21 mouse cellular contexts compared by ENCODE assay signal in the genomic region with DNA sequence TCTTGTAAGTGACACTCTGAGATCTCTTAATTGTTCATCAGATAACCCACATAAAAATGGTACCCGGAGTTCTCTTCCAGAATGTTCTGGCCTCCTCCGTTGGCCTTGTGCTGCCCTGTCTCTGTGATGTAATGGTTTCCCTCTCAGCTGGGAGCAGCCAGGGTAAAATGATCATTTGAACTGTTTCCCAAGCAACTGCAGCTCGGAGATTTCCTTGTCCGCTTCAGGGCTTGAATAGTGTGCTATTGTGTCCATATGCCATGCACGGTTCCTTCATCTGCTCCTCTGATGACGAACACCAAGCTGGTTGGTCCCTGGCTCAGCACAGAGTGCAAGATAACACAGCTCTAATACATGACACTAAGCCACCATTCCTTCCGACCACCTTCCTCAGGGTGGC. TPM values are rescaled to one million over a fixed set of nuclear protein-coding genes. Genes with fewer than 3 reads are reported as not detected.
A peak's percentile ranks its signal among the peaks of the same experiment; 100 is the strongest.
DNase-seq lines count a peak whose midpoint lies in the region; ATAC-seq and TF ChIP-seq lines count a peak whose summit lies in the region.
"Had no signal": no experiment of that assay in that cellular context is flagged by ENCODE, and none has a peak within 500 bp of the region (broad histone marks: within the 10 kb centered on the region; RNA-seq: fewer than 3 reads in every experiment).

No protein-coding gene starts in this region.

- peak overlapping the region; percentile 61; the same call in 1 of the 2 replicates for H3K27ac ChIP-seq in layer of hippocampus, adult 2 months
- H3K27ac ChIP-seq in midbrain, embryonic 13.5 days = 0 out of 2 replicates have a peak overlapping the region, but pooled peaks have one; percentile 25
- no peak overlapping the region for H3K27ac ChIP-seq in liver, embryonic 12.5 days
- H3K27ac ChIP-seq: embryonic facial prominence, embryonic 12.5 days; hindbrain, embryonic 15.5 days; liver, embryonic 14.5 days had no signal

- peak in 1 of 2 experiments; percentile 29 for DNase-seq in layer of hippocampus, adult 2 months (ENCODE audit: low spot score in 2 of 2)
- no peak for DNase-seq in layer of hippocampus, adult 18-20 months (ENCODE audit: low spot score in 2 of 2)
- DNase-seq in brain, adult 2 months (ENCODE audit: low read depth, low spot score) = peak; percentile 56
- DNase-seq in brain, embryonic 14.5 days (ENCODE audit: low read depth) = peak; percentile 56
- DNase-seq in heart, postnatal 4 days = no peak
- DNase-seq: adrenal gland, adult 8-10 months; cerebellum, adult 2 months; cerebellum, postnatal 25 days; kidney, adult 9 months; kidney, postnatal 14 days; layer of hippocampus, postnatal 36 days; lung, embryonic 14.5 days; thymus, adult 2 months had no signal

- no peaks in the 10 kb centered on the region for H3K27me3 ChIP-seq in midbrain, embryonic 13.5 days
- peaks cover 20% of the 10 kb centered on the region for H3K27me3 ChIP-seq in liver, embryonic 12.5 days (replicated peaks)
- H3K27me3 ChIP-seq: hindbrain, embryonic 15.5 days had no signal

- TF ChIP-seq POLR2A in brain, embryonic 14.5 days (IDR thresholded peaks at IDR 0.05; ENCODE audit: borderline replicate concordance, extremely low read depth, insufficient read depth, insufficient read length, poor library complexity, severe bottlenecking) = no peak

- H3K4me3 ChIP-seq in layer of hippocampus, adult 2 months = no peak overlapping the region
- no peak overlapping the region for H3K4me3 ChIP-seq in midbrain, embryonic 13.5 days (replicated peaks)
- H3K4me3 ChIP-seq in liver, embryonic 12.5 days = no peak overlapping the region
- H3K4me3 ChIP-seq: embryonic facial prominence, embryonic 12.5 days; hindbrain, embryonic 15.5 days had no signal

- H3K4me2 ChIP-seq in midbrain, embryonic 13.5 days (replicated peaks) = no peak overlapping the region
- H3K4me2 ChIP-seq in liver, embryonic 12.5 days = no peak overlapping the region
- H3K4me2 ChIP-seq: embryonic facial prominence, embryonic 12.5 days; heart, embryonic 11.5 days; hindbrain, embryonic 15.5 days; lung, embryonic 14.5 days had no signal

- H3K4me1 ChIP-seq in midbrain, embryonic 13.5 days (replicated peaks) = peaks cover 33% of the 10 kb centered on the region
- no peaks in the 10 kb centered on the region for H3K4me1 ChIP-seq in liver, embryonic 12.5 days

- no peak for ATAC-seq in midbrain, embryonic 13.5 days
- no peak for ATAC-seq in liver, embryonic 12.5 days
- ATAC-seq: intestine, embryonic 16.5 days had no signal

- H3K9me3 ChIP-seq in midbrain, embryonic 13.5 days = no peaks in the 10 kb centered on the region
- H3K9me3 ChIP-seq in liver, embryonic 12.5 days (replicated peaks) = no peaks in the 10 kb centered on the region
- H3K9me3 ChIP-seq: embryonic facial prominence, embryonic 12.5 days; hindbrain, embryonic 15.5 days had no signal

- no peak for TF ChIP-seq CTCF in layer of hippocampus, adult 2 months (conservative IDR thresholded peaks at IDR 0.05)
- TF ChIP-seq CTCF in brain, embryonic 14.5 days (IDR thresholded peaks at IDR 0.05; ENCODE audit: borderline replicate concordance, extremely low read depth, insufficient read depth, insufficient read length) = no peak

- peaks cover 41% of the 10 kb centered on the region for H3K36me3 ChIP-seq in midbrain, embryonic 13.5 days
- peaks cover 32% of the 10 kb centered on the region for H3K36me3 ChIP-seq in liver, embryonic 12.5 days

- 68% methylated on average over 7 of the region's 7 CpGs for WGBS in midbrain, embryonic 13.5 days
- 65% methylated on average over 7 of the region's 7 CpGs for WGBS in liver, embryonic 12.5 days (ENCODE audit: insufficient replicate concordance)

- H3K9ac ChIP-seq in midbrain, embryonic 13.5 days (replicated peaks) = no peak overlapping the region; the same call in 1 of the 2 replicates
- H3K9ac ChIP-seq in liver, embryonic 12.5 days = no peak overlapping the region
- H3K9ac ChIP-seq: embryonic facial prominence, embryonic 12.5 days; hindbrain, embryonic 15.5 days; liver, embryonic 14.5 days; lung, embryonic 14.5 days had no signal

RNA-seq across cellular contexts. Expression of a gene that starts 15.7 kb away (rescaled TPM):
- total RNA-seq in layer of hippocampus, adult 2 months (2021) = 10 to 100 TPM; 88.0 to 91.2 TPM
- 10 to 100 TPM; 92.6 to 94.2 TPM for total RNA-seq in layer of hippocampus, adult 18-20 months (2021)
- 2.6 and 3.0 TPM in 2 replicates for polyA plus RNA-seq in brain, embryonic 14.5 days (2012; rRNA removed)
- polyA plus RNA-seq in midbrain, embryonic 13.5 days (2015; fragmentation: Nextera tagmentation; extraction: Ambion mirVana) = 2.9 TPM in 2 replicates
- total RNA-seq in heart, postnatal 4 days (2021) = 10 to 100 TPM; 57.1 to 58.8 TPM
- 1.5 and 2.0 TPM in 2 replicates for polyA plus RNA-seq in liver, embryonic 12.5 days (2016; fragmentation: Nextera tagmentation; extraction: Ambion mirVana)
- total RNA-seq: MEL had no signal

RNA-seq across cellular contexts. Expression of a gene that starts 35.3 kb away (rescaled TPM):
- total RNA-seq in layer of hippocampus, adult 2 months (2021) = 100 to 1,000 TPM; 140 to 165 TPM
- 100 to 1,000 TPM; 160 to 163 TPM for total RNA-seq in layer of hippocampus, adult 18-20 months (2021)
- 171 and 178 TPM in 2 replicates for polyA plus RNA-seq in brain, embryonic 14.5 days (2012; rRNA removed)
- polyA plus RNA-seq in midbrain, embryonic 13.5 days (2015; fragmentation: Nextera tagmentation; extraction: Ambion mirVana) = 152 and 154 TPM in 2 replicates
- total RNA-seq in heart, postnatal 4 days (2021) = 10 to 100 TPM; 59.3 to 62.4 TPM
- 28.1 and 28.3 TPM in 2 replicates for polyA plus RNA-seq in liver, embryonic 12.5 days (2016; fragmentation: Nextera tagmentation; extraction: Ambion mirVana)

Comparison
In these comparisons a context has a peak if more than half of its experiments do, and no peak if none do; other contexts are left out.
1. DNase-seq: peak in brain, adult 2 months (single experiment) and brain, embryonic 14.5 days (single experiment); none in layer of hippocampus, adult 18-20 months (0 of 2) and heart, postnatal 4 days (single experiment).